Mouse (Mus musculus) bone marrow, adult 2 months (tissue): ENCODE measurements around the gene Vps72.

Experiments
- CTCF ChIP-seq: fragments of 200-500 bp; IDR thresholded peaks from 2 replicates; pipeline ENCODE4 v1.5.1; 2011; ENCODE audit warnings: low read length, control low read depth; ENCODE audit not compliant: control insufficient read depth, insufficient read depth
- POLR2A ChIP-seq: fragments of 200-500 bp; IDR thresholded peaks from 2 replicates; pipeline ENCODE4 v1.6.1; 2011; ENCODE audit warnings: low read depth, mild to moderate bottlenecking, control low read depth, low read length, borderline replicate concordance; ENCODE audit not compliant: control insufficient read depth

DNA sequence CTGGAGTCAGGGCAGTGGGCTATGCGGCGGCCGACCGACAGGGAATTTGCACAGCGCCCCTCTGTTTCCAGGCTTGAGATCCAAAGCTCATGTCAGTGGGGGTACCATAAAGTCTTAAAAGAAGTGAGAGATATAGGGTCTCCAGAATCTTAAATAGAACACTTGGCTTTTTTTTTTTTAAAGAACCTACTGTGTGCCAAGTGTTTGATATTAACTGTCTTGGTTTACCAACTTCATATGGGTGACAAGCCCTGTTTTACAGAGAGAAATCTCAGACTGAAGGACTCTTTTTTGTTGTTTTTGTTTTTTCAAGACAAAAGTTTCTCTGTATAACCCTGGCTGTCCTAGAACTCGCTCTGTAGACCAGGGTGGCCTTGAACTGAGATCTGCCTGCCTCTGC, 30.0 kb downstream of the Vps72 start:
- TF ChIP-seq CTCF (no peak), POLR2A (no peak)
